Mouse (Mus musculus): ENCODE data around the gene Chrne.

GRCm38 (mm10) chr11:70625473-70625872 is 6.5 kb upstream of the Chrne start:
- TF ChIP-seq CTCF (IDR thresholded peaks at IDR 0.05; ENCODE audit: borderline replicate concordance, extremely low read depth, insufficient read depth, insufficient read length): peak; percentile 68; the same call in 1 of the 2 replicates
- TF ChIP-seq POLR2A (IDR thresholded peaks at IDR 0.05; ENCODE audit: borderline replicate concordance, extremely low read depth, insufficient read depth, insufficient read length, poor library complexity, severe bottlenecking): no peak
